Mouse (Mus musculus): ENCODE data around the gene Tram2.
A peak's percentile ranks its signal among the peaks of the same experiment; 100 is the strongest.

Gene Tram2

DNA sequence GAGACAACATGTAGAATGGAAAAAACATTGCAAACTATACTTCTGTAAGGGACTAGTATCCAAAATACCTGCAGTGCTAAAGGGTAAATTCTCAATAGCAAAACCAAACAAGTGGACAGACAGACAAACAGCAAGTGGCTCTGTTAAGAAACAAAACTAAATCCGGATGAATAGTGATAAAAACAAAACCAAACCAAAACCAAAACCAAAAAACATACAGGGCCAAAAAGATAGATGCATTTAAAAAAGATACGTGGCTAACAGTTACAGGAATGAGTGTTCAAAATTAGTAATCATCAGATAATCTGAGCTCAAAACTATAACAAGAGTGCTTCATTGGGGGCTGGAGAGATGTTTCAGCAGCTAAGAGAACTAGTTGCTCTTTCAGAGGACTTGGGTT is 109.4 kb downstream of the Tram2 start:
- DNase-seq (ENCODE audit: low spot score): no peak

DNA sequence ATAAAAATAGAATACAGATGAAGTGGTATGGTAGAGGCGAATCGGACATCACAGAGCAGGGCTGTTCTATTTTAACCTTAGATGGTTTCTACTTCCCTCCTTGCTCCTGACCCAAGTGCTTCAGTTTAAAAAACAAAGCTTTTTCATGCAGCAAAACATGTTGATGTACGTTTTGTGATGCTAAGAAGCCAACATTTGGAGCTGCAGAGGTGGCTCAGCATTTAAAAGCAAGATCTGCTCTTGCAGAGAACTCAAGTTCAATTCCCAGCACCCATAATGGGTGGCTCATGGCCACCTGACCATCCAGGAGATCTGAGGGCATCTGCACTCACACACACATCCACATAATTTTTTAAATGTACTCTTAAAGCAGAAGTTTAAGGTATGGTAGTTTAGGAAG is 124.2 kb downstream of the Tram2 start:
- no peak for DNase-seq (ENCODE audit: low spot score)

DNA sequence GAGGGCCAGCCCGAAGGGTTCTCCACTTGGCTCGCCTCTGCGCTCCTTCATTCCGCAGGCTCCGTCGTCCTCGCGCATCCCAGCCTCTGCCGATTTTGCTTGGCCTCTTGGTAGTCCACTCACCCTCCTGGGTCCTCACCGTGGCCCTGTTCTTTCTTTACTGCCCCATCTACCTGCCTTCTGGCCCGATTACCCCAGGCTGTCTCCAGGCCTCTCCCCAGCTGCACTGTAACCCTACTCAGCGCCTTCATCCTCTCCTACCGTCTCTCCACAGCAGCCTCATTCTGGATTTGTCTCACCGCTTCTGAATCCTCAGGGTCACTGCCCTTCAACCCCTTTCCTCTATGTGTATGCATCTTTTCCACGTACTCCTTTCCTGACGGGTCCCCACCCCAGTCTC is 127.2 kb downstream of the Tram2 start:
- peak; percentile 50 for DNase-seq (ENCODE audit: low spot score)

DNA sequence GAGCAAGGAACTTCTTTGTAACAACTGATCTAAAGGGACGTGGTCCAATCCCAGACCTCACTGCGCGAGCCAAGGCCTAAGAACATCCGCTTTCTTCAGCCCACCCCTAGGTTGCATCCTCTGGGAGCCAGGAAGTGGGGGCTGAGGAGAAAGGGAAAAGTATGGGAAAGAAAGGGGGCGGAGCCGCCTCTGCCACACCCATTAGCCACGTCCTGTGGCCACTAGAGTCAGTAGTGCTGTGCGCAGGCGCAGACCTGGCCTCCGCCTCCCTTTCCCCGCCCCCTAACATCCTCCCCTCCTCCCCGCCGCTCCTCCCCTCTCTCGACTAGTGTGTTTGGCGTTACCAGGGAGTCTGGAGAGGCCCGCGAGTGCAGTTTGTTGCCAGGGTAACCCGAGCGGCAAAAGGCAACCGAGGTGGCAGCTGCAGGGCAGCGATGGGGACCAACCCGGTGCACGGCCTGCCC is 127.7 kb downstream of the Tram2 start, which contains the start of gene Efhc1:
Gene Efhc1 (plus strand): TSS at position 327 of the 464 bp plus-strand sequence.
- peak; percentile 98 for DNase-seq (ENCODE audit: low spot score)

Data from embryo, embryonic 10.5 days (tissue).